Mouse (Mus musculus): ENCODE measurements around the gene Sgpp1. TPM values are rescaled to one million over a fixed set of nuclear protein-coding genes. Genes with fewer than 3 reads are reported as not detected.

Gene Sgpp1
- polyA plus RNA-seq, 1 experiment from 2014 or later = 13.8 TPM

DNA sequence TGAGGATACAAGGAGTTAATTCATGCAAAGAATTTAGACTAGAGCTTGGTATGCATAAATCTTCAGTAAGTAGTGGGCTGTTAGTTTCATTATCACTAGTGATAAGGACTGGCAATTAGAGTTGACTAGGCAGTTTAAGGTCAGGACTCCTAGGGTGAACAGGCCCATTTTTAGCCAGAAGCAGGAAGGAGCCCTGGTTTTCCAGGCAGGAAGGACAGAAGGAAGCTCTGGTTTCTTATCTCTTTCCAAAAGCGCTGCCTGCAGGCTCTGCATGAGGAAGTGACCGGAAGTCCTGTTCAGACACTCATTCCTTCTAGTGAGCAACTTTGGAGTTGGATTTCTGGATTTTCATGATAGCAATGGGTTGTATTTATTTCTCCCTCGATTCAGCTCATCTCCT lies 30.2 kb upstream of the Sgpp1 start:
- WGBS = 70% methylated on average over 3 of the region's 3 CpGs
- ATAC-seq (replicated peaks; ENCODE audit: insufficient number of reproducible peaks, low FRiP score, low TSS enrichment, low read depth) (no peak), DNase-seq (ENCODE audit: low spot score) (no peak)
- Histone ChIP-seq H3K36me3 (replicated peaks; ENCODE audit: control insufficient read depth, insufficient read depth, low read depth, low read length) (no peaks in the 10 kb centered on the region), H3K4me2 (ENCODE audit: low read depth, low read length) (no peak overlapping the region), H3K9me3 (replicated peaks; ENCODE audit: control insufficient read depth, low read length) (no peaks in the 10 kb centered on the region), H3K27me3 (ENCODE audit: control insufficient read depth, insufficient read depth, low read length) (no peaks in the 10 kb centered on the region), H3K4me1 (ENCODE audit: control insufficient read depth, insufficient read depth, low read length) (no peaks in the 10 kb centered on the region), H3K9ac (replicated peaks; ENCODE audit: low read length) (no peak overlapping the region), H3K4me3 (ENCODE audit: low read depth, low read length) (no peak overlapping the region), H3K27ac (replicated peaks; ENCODE audit: low read depth, low read length) (no peak overlapping the region)

- WGBS = 94% methylated on average over 2 of the region's 2 CpGs
- Histone ChIP-seq H3K9ac (replicated peaks; ENCODE audit: low read length) (no peak overlapping the region), H3K9me3 (replicated peaks; ENCODE audit: control insufficient read depth, low read length) (no peaks in the 10 kb centered on the region), H3K4me1 (ENCODE audit: control insufficient read depth, insufficient read depth, low read length) (no peaks in the 10 kb centered on the region), H3K27ac (replicated peaks; ENCODE audit: low read depth, low read length) (no peak overlapping the region), H3K36me3 (replicated peaks; ENCODE audit: control insufficient read depth, insufficient read depth, low read depth, low read length) (no peaks in the 10 kb centered on the region), H3K4me2 (ENCODE audit: low read depth, low read length) (no peak overlapping the region), H3K27me3 (ENCODE audit: control insufficient read depth, insufficient read depth, low read length) (no peaks in the 10 kb centered on the region), H3K4me3 (ENCODE audit: low read depth, low read length) (no peak overlapping the region)
- ATAC-seq (replicated peaks; ENCODE audit: insufficient number of reproducible peaks, low FRiP score, low TSS enrichment, low read depth) (no peak), DNase-seq (ENCODE audit: low spot score) (no peak)
Measured at GRCm38 (mm10) chr12:75756387-75756786, 20.9 kb upstream of the Sgpp1 start.

GRCm38 (mm10) chr12:75753730-75754129 lies 18.2 kb upstream of the Sgpp1 start:
- Histone ChIP-seq H3K4me2 (ENCODE audit: low read depth, low read length) (no peak overlapping the region), H3K27ac (replicated peaks; ENCODE audit: low read depth, low read length) (no peak overlapping the region), H3K27me3 (ENCODE audit: control insufficient read depth, insufficient read depth, low read length) (no peaks in the 10 kb centered on the region), H3K4me3 (ENCODE audit: low read depth, low read length) (no peak overlapping the region), H3K4me1 (ENCODE audit: control insufficient read depth, insufficient read depth, low read length) (no peaks in the 10 kb centered on the region), H3K9ac (replicated peaks; ENCODE audit: low read length) (no peak overlapping the region), H3K36me3 (replicated peaks; ENCODE audit: control insufficient read depth, insufficient read depth, low read depth, low read length) (no peaks in the 10 kb centered on the region), H3K9me3 (replicated peaks; ENCODE audit: control insufficient read depth, low read length) (no peaks in the 10 kb centered on the region)
- ATAC-seq (replicated peaks; ENCODE audit: insufficient number of reproducible peaks, low FRiP score, low TSS enrichment, low read depth) (no peak), DNase-seq (ENCODE audit: low spot score) (no peak)
- WGBS = 85% methylated on average over 8 of the region's 8 CpGs

DNA sequence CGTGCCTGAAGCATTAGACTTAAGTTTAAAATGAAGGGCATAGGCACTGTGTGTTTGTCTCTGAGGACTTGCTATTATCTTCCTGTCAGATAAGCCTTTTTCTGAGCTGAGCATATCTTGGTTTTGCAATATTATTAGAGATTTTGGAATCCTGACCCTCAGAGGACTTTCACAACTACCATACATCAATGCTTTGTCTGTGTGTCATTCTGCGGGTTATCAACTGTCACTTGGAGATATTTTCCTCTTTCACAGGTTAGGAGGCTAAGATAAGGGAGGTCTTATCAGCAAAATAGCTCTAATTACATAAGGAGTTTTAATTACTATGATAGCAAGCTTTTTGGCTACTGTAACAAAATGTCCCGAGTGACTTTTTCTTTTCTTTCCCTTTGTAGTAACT lies 16.5 kb upstream of the Sgpp1 start:
- Histone ChIP-seq H3K9ac (replicated peaks; ENCODE audit: low read length) (no peak overlapping the region), H3K4me2 (ENCODE audit: low read depth, low read length) (no peak overlapping the region), H3K4me1 (ENCODE audit: control insufficient read depth, insufficient read depth, low read length) (no peaks in the 10 kb centered on the region), H3K27ac (replicated peaks; ENCODE audit: low read depth, low read length) (no peak overlapping the region), H3K27me3 (ENCODE audit: control insufficient read depth, insufficient read depth, low read length) (no peaks in the 10 kb centered on the region), H3K36me3 (replicated peaks; ENCODE audit: control insufficient read depth, insufficient read depth, low read depth, low read length) (no peaks in the 10 kb centered on the region), H3K9me3 (replicated peaks; ENCODE audit: control insufficient read depth, low read length) (no peaks in the 10 kb centered on the region), H3K4me3 (ENCODE audit: low read depth, low read length) (no peak overlapping the region)
- ATAC-seq (replicated peaks; ENCODE audit: insufficient number of reproducible peaks, low FRiP score, low TSS enrichment, low read depth) (no peak), DNase-seq (ENCODE audit: low spot score) (no peak)
- 84% methylated on average over 3 of the region's 3 CpGs for WGBS

GRCm38 (mm10) chr12:75748574-75748973 lies 13.0 kb upstream of the Sgpp1 start:
- no peak for ATAC-seq (replicated peaks; ENCODE audit: insufficient number of reproducible peaks, low FRiP score, low TSS enrichment, low read depth)
- H3K27ac ChIP-seq (replicated peaks; ENCODE audit: low read depth, low read length) = no peak overlapping the region
- H3K4me2 ChIP-seq (ENCODE audit: low read depth, low read length) = no peak overlapping the region
- no peak for DNase-seq (ENCODE audit: low spot score)
- H3K9ac ChIP-seq (replicated peaks; ENCODE audit: low read length) = no peak overlapping the region
- no peaks in the 10 kb centered on the region for H3K4me1 ChIP-seq (ENCODE audit: control insufficient read depth, insufficient read depth, low read length)
- no peaks in the 10 kb centered on the region for H3K36me3 ChIP-seq (replicated peaks; ENCODE audit: control insufficient read depth, insufficient read depth, low read depth, low read length)
- no peaks in the 10 kb centered on the region for H3K9me3 ChIP-seq (replicated peaks; ENCODE audit: control insufficient read depth, low read length)
- H3K4me3 ChIP-seq (ENCODE audit: low read depth, low read length) = no peak overlapping the region
- H3K27me3 ChIP-seq (ENCODE audit: control insufficient read depth, insufficient read depth, low read length) = no peaks in the 10 kb centered on the region
- WGBS = 65% methylated on average over 4 of the region's 4 CpGs

- H3K36me3 ChIP-seq (replicated peaks; ENCODE audit: control insufficient read depth, insufficient read depth, low read depth, low read length) = no peaks in the 10 kb centered on the region
- H3K27ac ChIP-seq (replicated peaks; ENCODE audit: low read depth, low read length) = no peak overlapping the region
- DNase-seq (ENCODE audit: low spot score) (no peak), ATAC-seq (replicated peaks; ENCODE audit: insufficient number of reproducible peaks, low FRiP score, low TSS enrichment, low read depth) (no peak)
- H3K4me2 ChIP-seq (ENCODE audit: low read depth, low read length) = no peak overlapping the region
- no peaks in the 10 kb centered on the region for H3K4me1 ChIP-seq (ENCODE audit: control insufficient read depth, insufficient read depth, low read length)
- no peak overlapping the region for H3K4me3 ChIP-seq (ENCODE audit: low read depth, low read length)
- no peaks in the 10 kb centered on the region for H3K27me3 ChIP-seq (ENCODE audit: control insufficient read depth, insufficient read depth, low read length)
- H3K9ac ChIP-seq (replicated peaks; ENCODE audit: low read length) = no peak overlapping the region
- 74% methylated on average over 14 of the region's 14 CpGs for WGBS
- no peaks in the 10 kb centered on the region for H3K9me3 ChIP-seq (replicated peaks; ENCODE audit: control insufficient read depth, low read length)
Measured at GRCm38 (mm10) chr12:75745697-75746290, 10.3 kb upstream of the Sgpp1 start.

DNA sequence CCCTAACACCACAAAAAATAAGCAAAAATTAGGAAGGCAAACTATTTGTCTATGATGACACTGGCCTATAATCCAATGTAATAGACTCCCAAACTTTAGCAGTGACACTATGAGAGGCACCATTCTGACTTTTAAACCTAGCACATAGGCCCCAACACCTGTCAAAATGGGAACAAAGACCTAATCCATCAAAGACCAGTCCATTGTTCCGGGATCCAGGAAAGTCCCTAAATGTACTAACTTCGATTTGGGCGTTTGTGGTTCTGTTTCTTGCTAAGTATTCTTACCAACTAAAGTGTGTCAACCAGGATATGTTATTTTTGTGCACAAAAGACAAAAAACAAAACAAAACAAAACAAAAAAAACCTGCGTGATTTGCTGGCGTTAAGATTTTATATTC lies 6.6 kb upstream of the Sgpp1 start:
- Histone ChIP-seq H3K9ac (replicated peaks; ENCODE audit: low read length) (no peak overlapping the region), H3K4me2 (ENCODE audit: low read depth, low read length) (no peak overlapping the region), H3K4me3 (ENCODE audit: low read depth, low read length) (no peak overlapping the region), H3K9me3 (replicated peaks; ENCODE audit: control insufficient read depth, low read length) (no peaks in the 10 kb centered on the region), H3K27me3 (ENCODE audit: control insufficient read depth, insufficient read depth, low read length) (no peaks in the 10 kb centered on the region), H3K27ac (replicated peaks; ENCODE audit: low read depth, low read length) (no peak overlapping the region), H3K4me1 (ENCODE audit: control insufficient read depth, insufficient read depth, low read length) (no peaks in the 10 kb centered on the region), H3K36me3 (replicated peaks; ENCODE audit: control insufficient read depth, insufficient read depth, low read depth, low read length) (no peaks in the 10 kb centered on the region)
- DNase-seq (ENCODE audit: low spot score) = no peak
- 85% methylated on average over 5 of the region's 5 CpGs for WGBS
- ATAC-seq (replicated peaks; ENCODE audit: insufficient number of reproducible peaks, low FRiP score, low TSS enrichment, low read depth) = no peak

DNA sequence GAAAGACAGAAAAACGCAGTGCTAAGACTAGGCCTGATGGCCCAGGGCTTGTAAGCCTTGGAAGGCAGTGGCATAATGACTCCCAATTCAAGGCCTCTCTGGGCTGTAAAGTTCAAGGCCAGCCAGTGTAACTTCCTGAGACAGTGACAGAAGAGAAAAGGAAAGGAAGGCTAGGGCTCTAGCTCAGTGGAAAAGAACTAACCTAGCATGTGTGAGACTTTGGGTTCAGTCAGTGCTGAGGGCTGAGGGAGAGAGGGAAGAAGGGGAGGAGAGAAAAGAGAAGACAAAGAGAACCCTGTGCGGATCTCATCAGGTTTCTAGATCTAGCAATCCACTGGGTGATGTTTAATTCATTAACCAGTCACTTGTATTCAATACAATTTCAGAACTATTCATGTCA lies 5.7 kb upstream of the Sgpp1 start:
- Histone ChIP-seq H3K27ac (replicated peaks; ENCODE audit: low read depth, low read length) (no peak overlapping the region), H3K27me3 (ENCODE audit: control insufficient read depth, insufficient read depth, low read length) (no peaks in the 10 kb centered on the region), H3K4me3 (ENCODE audit: low read depth, low read length) (no peak overlapping the region), H3K9ac (replicated peaks; ENCODE audit: low read length) (no peak overlapping the region), H3K4me2 (ENCODE audit: low read depth, low read length) (no peak overlapping the region), H3K36me3 (replicated peaks; ENCODE audit: control insufficient read depth, insufficient read depth, low read depth, low read length) (no peaks in the 10 kb centered on the region), H3K4me1 (ENCODE audit: control insufficient read depth, insufficient read depth, low read length) (no peaks in the 10 kb centered on the region), H3K9me3 (replicated peaks; ENCODE audit: control insufficient read depth, low read length) (no peaks in the 10 kb centered on the region)
- 87% methylated on average over 2 of the region's 2 CpGs for WGBS
- DNase-seq (ENCODE audit: low spot score) (no peak), ATAC-seq (replicated peaks; ENCODE audit: insufficient number of reproducible peaks, low FRiP score, low TSS enrichment, low read depth) (no peak)
